In genomic region chr2:119156081-119156680, GRCm38 (mm10) we compare ENCODE assay signal across 8 mouse cellular contexts. TPM values are rescaled to one million over a fixed set of nuclear protein-coding genes. Genes with fewer than 3 reads are reported as not detected.
DNase-seq lines count a peak whose midpoint lies in the region; ATAC-seq and TF ChIP-seq lines count a peak whose summit lies in the region.

No protein-coding gene starts in this region.

- H3K4me3 ChIP-seq in lung, embryonic 14.5 days (ENCODE audit: low read depth, low read length) = peak overlapping the region; percentile 98
- peak overlapping the region; percentile 92 for H3K4me3 ChIP-seq in bone marrow macrophage, adult 2 months (ENCODE audit: insufficient read depth, low read length)
- H3K4me3 ChIP-seq in limb, embryonic 13.5 days = peak overlapping the region; percentile 99
- peak overlapping the region; percentile 96 for H3K4me3 ChIP-seq in midbrain, embryonic 15.5 days

- peak; percentile 28 for DNase-seq in lung, embryonic 14.5 days
- DNase-seq in lung, postnatal 25 days (ENCODE audit: low spot score) = no peak
- DNase-seq in gastrocnemius, adult 8-10 months (ENCODE audit: low spot score in 2 of 2) = no peak
- no peak for DNase-seq in right cerebral cortex, postnatal 25 days

- no peaks in the 10 kb centered on the region for H3K27me3 ChIP-seq in lung, embryonic 14.5 days (ENCODE audit: insufficient read depth, low read length)
- no peaks in the 10 kb centered on the region for H3K27me3 ChIP-seq in limb, embryonic 13.5 days
- no peaks in the 10 kb centered on the region for H3K27me3 ChIP-seq in midbrain, embryonic 15.5 days (replicated peaks)

- H3K9ac ChIP-seq in lung, embryonic 14.5 days = peak overlapping the region; percentile 87
- H3K9ac ChIP-seq in limb, embryonic 13.5 days = peak overlapping the region; percentile 94
- H3K9ac ChIP-seq in midbrain, embryonic 15.5 days = peak overlapping the region; percentile 91

- WGBS in lung, embryonic 14.5 days = 4% methylated on average over 34 of the region's 34 CpGs
- 5% methylated on average over 33 of the region's 34 CpGs for WGBS in limb, embryonic 13.5 days
- 8% methylated on average over 34 of the region's 34 CpGs for WGBS in midbrain, embryonic 15.5 days

- no peaks in the 10 kb centered on the region for H3K4me1 ChIP-seq in lung, embryonic 14.5 days (ENCODE audit: insufficient read depth)
- peaks cover 11% of the 10 kb centered on the region for H3K4me1 ChIP-seq in bone marrow macrophage, adult 2 months (ENCODE audit: control insufficient read depth, insufficient read depth, low read length)
- peaks cover 14% of the 10 kb centered on the region for H3K4me1 ChIP-seq in limb, embryonic 13.5 days
- H3K4me1 ChIP-seq in midbrain, embryonic 15.5 days = peaks cover 23% of the 10 kb centered on the region

- no peaks in the 10 kb centered on the region for H3K9me3 ChIP-seq in lung, embryonic 14.5 days (ENCODE audit: low read depth, low read length)
- H3K9me3 ChIP-seq in limb, embryonic 13.5 days = no peaks in the 10 kb centered on the region
- H3K9me3 ChIP-seq in midbrain, embryonic 15.5 days = no peaks in the 10 kb centered on the region

- ATAC-seq in lung, embryonic 14.5 days (ENCODE audit: insufficient read depth) = no peak
- ATAC-seq in granulocyte monocyte progenitor cell, adult 5-6 weeks (replicated peaks; ENCODE audit: poor library complexity, severe bottlenecking) = peak; percentile 11; the same call in 1 of the 2 replicates
- no peak; the same call in 1 of the 2 replicates for ATAC-seq in limb, embryonic 13.5 days (ENCODE audit: low FRiP score, low read depth)
- ATAC-seq in midbrain, embryonic 15.5 days (replicated peaks) = peak; percentile 71; the same call in 1 of the 2 replicates

- H3K36me3 ChIP-seq in lung, embryonic 14.5 days (ENCODE audit: insufficient read depth) = peaks cover 34% of the 10 kb centered on the region
- H3K36me3 ChIP-seq in limb, embryonic 13.5 days = peaks cover 28% of the 10 kb centered on the region
- H3K36me3 ChIP-seq in midbrain, embryonic 15.5 days (replicated peaks) = peaks cover 28% of the 10 kb centered on the region

- no peak for TF ChIP-seq CTCF in lung, embryonic 14.5 days (IDR thresholded peaks at IDR 0.05; ENCODE audit: low read depth)
- TF ChIP-seq CTCF in bone marrow macrophage, adult 2 months (IDR thresholded peaks at IDR 0.05; ENCODE audit: low read depth, low read length) = no peak

- no peak for TF ChIP-seq POLR2A in bone marrow macrophage, adult 2 months (IDR thresholded peaks at IDR 0.05; ENCODE audit: borderline replicate concordance, low read depth, low read length)

- H3K27ac ChIP-seq in lung, embryonic 14.5 days (ENCODE audit: low read depth) = peak overlapping the region; percentile 50; the same call in 1 of the 2 replicates
- no peak overlapping the region for H3K27ac ChIP-seq in bone marrow macrophage, adult 2 months (ENCODE audit: insufficient read depth, low read depth, low read length)
- H3K27ac ChIP-seq in limb, embryonic 13.5 days = peak overlapping the region; percentile 63
- peak overlapping the region; percentile 84 for H3K27ac ChIP-seq in midbrain, embryonic 15.5 days

- peak overlapping the region; percentile 80 for H3K4me2 ChIP-seq in lung, embryonic 14.5 days
- H3K4me2 ChIP-seq in limb, embryonic 13.5 days (replicated peaks) = peak overlapping the region; percentile 96
- H3K4me2 ChIP-seq in midbrain, embryonic 15.5 days = peak overlapping the region; percentile 93

RNA-seq across cellular contexts. Expression of gene Rmdn3, which starts 0.7 kb away (rescaled TPM):
- 36.1 and 38.9 TPM in 2 replicates for polyA plus RNA-seq in lung, embryonic 14.5 days (2014; fragmentation: Nextera tagmentation; extraction: Ambion mirVana)
- polyA plus RNA-seq in bone marrow macrophage, adult 2 months (2012; ENCODE audit: insufficient read depth, insufficient read length, missing spikeins) = 15.8 and 17.6 TPM in 2 replicates
- total RNA-seq in granulocyte monocyte progenitor cell, adult 5-6 weeks (2014; fragmentation: Nextera tagmentation) = 25.4 and 27.2 TPM in 2 replicates
- 31.6 and 34.3 TPM in 2 replicates for total RNA-seq in granulocyte monocyte progenitor cell, adult 5-6 weeks (2017)
- polyA plus RNA-seq in limb, embryonic 13.5 days (2015; fragmentation: Nextera tagmentation; extraction: Ambion mirVana) = 41.4 and 44.4 TPM in 2 replicates
- polyA plus RNA-seq in midbrain, embryonic 15.5 days (2015; fragmentation: Nextera tagmentation; extraction: Ambion mirVana) = 46.7 and 49.6 TPM in 2 replicates
- total RNA-seq in gastrocnemius, adult 8-10 months (2022) = 1 to 10 TPM; 3.2 to 6.7 (median 4.8) TPM

RNA-seq across cellular contexts. Expression of gene Gchfr, which starts 11.4 kb away (rescaled TPM):
- 24.9 and 25.3 TPM in 2 replicates for polyA plus RNA-seq in lung, embryonic 14.5 days (2014; fragmentation: Nextera tagmentation; extraction: Ambion mirVana)
- not detected in 2 replicates for polyA plus RNA-seq in bone marrow macrophage, adult 2 months (2012; ENCODE audit: insufficient read depth, insufficient read length, missing spikeins)
- total RNA-seq in granulocyte monocyte progenitor cell, adult 5-6 weeks (2014; fragmentation: Nextera tagmentation) = 1.3 TPM in 1 of 2 replicates, not detected in the other
- total RNA-seq in granulocyte monocyte progenitor cell, adult 5-6 weeks (2017) = 1.2 TPM in 1 of 2 replicates, not detected in the other
- 5.8 and 6.5 TPM in 2 replicates for polyA plus RNA-seq in limb, embryonic 13.5 days (2015; fragmentation: Nextera tagmentation; extraction: Ambion mirVana)
- 6.8 and 7.8 TPM in 2 replicates for polyA plus RNA-seq in midbrain, embryonic 15.5 days (2015; fragmentation: Nextera tagmentation; extraction: Ambion mirVana)
- not detected for total RNA-seq in gastrocnemius, adult 8-10 months (2022)

RNA-seq across cellular contexts. Expression of gene Gm14137, which starts 18.1 kb away (rescaled TPM):
- polyA plus RNA-seq in lung, embryonic 14.5 days (2014; fragmentation: Nextera tagmentation; extraction: Ambion mirVana) = 0.22 and 0.32 TPM in 2 replicates
- polyA plus RNA-seq in bone marrow macrophage, adult 2 months (2012; ENCODE audit: insufficient read depth, insufficient read length, missing spikeins) = not detected in 2 replicates
- not detected in 2 replicates for total RNA-seq in granulocyte monocyte progenitor cell, adult 5-6 weeks (2014; fragmentation: Nextera tagmentation)
- not detected in 2 replicates for total RNA-seq in granulocyte monocyte progenitor cell, adult 5-6 weeks (2017)
- polyA plus RNA-seq in limb, embryonic 13.5 days (2015; fragmentation: Nextera tagmentation; extraction: Ambion mirVana) = 0.47 and 0.75 TPM in 2 replicates
- polyA plus RNA-seq in midbrain, embryonic 15.5 days (2015; fragmentation: Nextera tagmentation; extraction: Ambion mirVana) = 1.1 and 1.2 TPM in 2 replicates
- not detected for total RNA-seq in gastrocnemius, adult 8-10 months (2022)

RNA-seq across cellular contexts. Expression of gene Rad51, which starts 43.6 kb away (rescaled TPM):
- 64.6 and 67.6 TPM in 2 replicates for polyA plus RNA-seq in lung, embryonic 14.5 days (2014; fragmentation: Nextera tagmentation; extraction: Ambion mirVana)
- 14.2 and 15.2 TPM in 2 replicates for polyA plus RNA-seq in bone marrow macrophage, adult 2 months (2012; ENCODE audit: insufficient read depth, insufficient read length, missing spikeins)
- 50.7 and 71.9 TPM in 2 replicates for total RNA-seq in granulocyte monocyte progenitor cell, adult 5-6 weeks (2014; fragmentation: Nextera tagmentation)
- total RNA-seq in granulocyte monocyte progenitor cell, adult 5-6 weeks (2017) = 32.2 and 36.3 TPM in 2 replicates
- 47.1 and 47.9 TPM in 2 replicates for polyA plus RNA-seq in limb, embryonic 13.5 days (2015; fragmentation: Nextera tagmentation; extraction: Ambion mirVana)
- polyA plus RNA-seq in midbrain, embryonic 15.5 days (2015; fragmentation: Nextera tagmentation; extraction: Ambion mirVana) = 8.3 and 9.8 TPM in 2 replicates
- 1 to 10 TPM in 3 of 4 experiments, under 1 TPM in 1; 0.74 to 1.8 (median 1.2) TPM for total RNA-seq in gastrocnemius, adult 8-10 months (2022)

RNA-seq across cellular contexts. Expression of gene Zfyve19, which starts 52.2 kb away (rescaled TPM):
- polyA plus RNA-seq in lung, embryonic 14.5 days (2014; fragmentation: Nextera tagmentation; extraction: Ambion mirVana) = 49.6 and 50.5 TPM in 2 replicates
- polyA plus RNA-seq in bone marrow macrophage, adult 2 months (2012; ENCODE audit: insufficient read depth, insufficient read length, missing spikeins) = 41.2 and 50.7 TPM in 2 replicates
- 49.0 and 76.4 TPM in 2 replicates for total RNA-seq in granulocyte monocyte progenitor cell, adult 5-6 weeks (2014; fragmentation: Nextera tagmentation)
- total RNA-seq in granulocyte monocyte progenitor cell, adult 5-6 weeks (2017) = 66.1 and 83.0 TPM in 2 replicates
- 58.3 and 61.1 TPM in 2 replicates for polyA plus RNA-seq in limb, embryonic 13.5 days (2015; fragmentation: Nextera tagmentation; extraction: Ambion mirVana)
- 68.3 and 73.3 TPM in 2 replicates for polyA plus RNA-seq in midbrain, embryonic 15.5 days (2015; fragmentation: Nextera tagmentation; extraction: Ambion mirVana)
- 10 to 100 TPM in 3 of 4 experiments, 1 to 10 TPM in 1; 9.1 to 15.3 (median 11.8) TPM for total RNA-seq in gastrocnemius, adult 8-10 months (2022)

Comparison
In these comparisons a context has a peak if more than half of its experiments do, and no peak if none do; other contexts are left out.
1. ATAC-seq: peak in granulocyte monocyte progenitor cell, adult 5-6 weeks (single experiment) and midbrain, embryonic 15.5 days (single experiment); none in lung, embryonic 14.5 days (single experiment) and limb, embryonic 13.5 days (single experiment).
2. Peak in every context shown above with its lines, with median percentiles within 50 percentile points of each other: H3K4me2 ChIP-seq, H3K4me3 ChIP-seq and H3K9ac ChIP-seq.